8 mouse cellular contexts compared by ENCODE assay signal in the genomic region with DNA sequence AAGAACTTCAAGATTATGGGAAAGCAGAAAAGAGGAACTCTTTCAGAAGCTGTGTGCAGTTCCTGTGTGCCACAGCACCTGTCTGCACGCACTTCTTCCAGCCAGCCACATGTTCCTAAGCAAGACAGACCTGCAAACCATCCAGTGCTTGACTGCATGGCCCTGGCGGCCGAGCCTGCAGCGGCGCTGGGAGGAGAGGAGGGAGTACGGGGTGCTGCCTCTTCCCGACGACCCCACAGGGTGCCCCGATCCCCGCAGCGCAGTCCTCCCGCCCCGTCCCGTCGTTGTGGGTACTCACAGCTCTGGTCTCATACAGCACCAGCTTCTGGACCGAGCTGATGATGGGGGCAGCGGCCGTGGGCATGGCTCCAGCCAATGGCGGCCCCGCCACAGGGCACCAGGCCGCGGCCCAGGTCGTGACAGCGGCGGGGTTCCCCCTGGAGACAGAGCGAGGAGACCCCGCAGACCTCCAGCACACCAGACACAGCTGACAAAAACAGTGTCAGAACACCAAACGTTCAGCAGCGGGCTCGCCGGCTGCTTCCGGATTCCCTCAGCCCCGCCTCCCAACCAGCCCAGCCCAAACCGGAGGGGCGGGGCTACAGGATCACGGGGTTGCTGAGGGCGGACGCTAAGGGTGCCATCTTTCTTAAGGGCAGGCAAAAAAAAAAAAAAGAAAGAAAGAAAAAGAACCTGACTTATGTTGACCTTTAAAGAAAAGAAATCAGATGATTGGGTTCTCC. TPM values are rescaled to one million over a fixed set of nuclear protein-coding genes. Genes with fewer than 3 reads are reported as not detected.
DNase-seq lines count a peak whose midpoint lies in the region; ATAC-seq and TF ChIP-seq lines count a peak whose summit lies in the region.

A gene (minus strand): TSS at position 572 of the 743 bp plus-strand sequence.

- no peaks in the 10 kb centered on the region for H3K36me3 ChIP-seq in forebrain, embryonic 15.5 days
- H3K36me3 ChIP-seq in lung, embryonic 14.5 days (ENCODE audit: insufficient read depth): no peaks in the 10 kb centered on the region
- H3K36me3 ChIP-seq in thymus, adult 2 months (ENCODE audit: control insufficient read depth, insufficient read depth, low read length): no peaks in the 10 kb centered on the region

- H3K9ac ChIP-seq in forebrain, embryonic 15.5 days (replicated peaks): peak within 1 kb of the TSS; percentile 82
- peak within 1 kb of the TSS; percentile 78 for H3K9ac ChIP-seq in lung, embryonic 14.5 days

- under 1% methylated on average over 38 of the region's 38 CpGs for WGBS in forebrain, embryonic 15.5 days
- WGBS in lung, embryonic 14.5 days: under 1% methylated on average over 38 of the region's 38 CpGs
- under 1% methylated on average over 38 of the region's 38 CpGs for WGBS in olfactory bulb, adult 2 months
- WGBS in thymus, adult 2 months: 1% methylated on average over 38 of the region's 38 CpGs

- ATAC-seq in forebrain, embryonic 15.5 days (replicated peaks): peak; percentile 92
- ATAC-seq in lung, embryonic 14.5 days (ENCODE audit: insufficient read depth): peak; percentile 92

- H3K4me3 ChIP-seq in forebrain, embryonic 15.5 days: peak within 1 kb of the TSS; percentile 83
- H3K4me3 ChIP-seq in lung, embryonic 14.5 days (ENCODE audit: low read depth, low read length): peak within 1 kb of the TSS; percentile 85
- H3K4me3 ChIP-seq in olfactory bulb, adult 2 months (ENCODE audit: insufficient read depth, low read depth, low read length): peak within 1 kb of the TSS; percentile 67
- peak within 1 kb of the TSS; percentile 60 for H3K4me3 ChIP-seq in thymus, adult 2 months (ENCODE audit: control insufficient read depth, insufficient read depth, low read length)

- TF ChIP-seq POLR2A in olfactory bulb, adult 2 months (IDR thresholded peaks at IDR 0.05; ENCODE audit: insufficient read depth, low read depth, low read length): peak; percentile 34; the same call in 1 of the 2 replicates
- TF ChIP-seq POLR2A in thymus, adult 2 months (IDR thresholded peaks at IDR 0.05; ENCODE audit: control insufficient read depth, extremely low read depth, insufficient read depth, low read length, poor library complexity): peak; percentile 48; the same call in 1 of the 2 replicates

- H3K9me3 ChIP-seq in forebrain, embryonic 15.5 days: no peaks in the 10 kb centered on the region
- H3K9me3 ChIP-seq in lung, embryonic 14.5 days (ENCODE audit: low read depth, low read length): no peaks in the 10 kb centered on the region

- peak within 1 kb of the TSS; percentile 97 for H3K4me2 ChIP-seq in forebrain, embryonic 15.5 days (replicated peaks)
- peak within 1 kb of the TSS; percentile 91 for H3K4me2 ChIP-seq in lung, embryonic 14.5 days

- no peaks in the 10 kb centered on the region for H3K27me3 ChIP-seq in forebrain, embryonic 15.5 days
- H3K27me3 ChIP-seq in lung, embryonic 14.5 days (ENCODE audit: insufficient read depth, low read length): no peaks in the 10 kb centered on the region
- H3K27me3 ChIP-seq in thymus, adult 2 months (ENCODE audit: control insufficient read depth, insufficient read depth, low read length): no peaks in the 10 kb centered on the region

- peaks cover 15% of the 10 kb centered on the region for H3K4me1 ChIP-seq in forebrain, embryonic 15.5 days
- no peaks in the 10 kb centered on the region for H3K4me1 ChIP-seq in lung, embryonic 14.5 days (ENCODE audit: insufficient read depth)
- H3K4me1 ChIP-seq in olfactory bulb, adult 2 months (ENCODE audit: control insufficient read depth, insufficient read depth, low read length): peaks cover 2% of the 10 kb centered on the region; the same call in 1 of the 2 replicates
- H3K4me1 ChIP-seq in thymus, adult 2 months (replicated peaks; ENCODE audit: control insufficient read depth, insufficient read depth, low read length): no peaks in the 10 kb centered on the region

- DNase-seq in ES-CJ7 (ENCODE audit: low read depth, low spot score): peak; percentile 90
- DNase-seq in cerebellum, adult 11 months: peak; percentile 84
- peak; percentile 69 for DNase-seq in heart, postnatal 25 days (ENCODE audit: low spot score)
- peak; percentile 69 to 89 for DNase-seq in layer of hippocampus, adult 18-20 months (ENCODE audit: low spot score in 2 of 2)
- DNase-seq in lung, embryonic 14.5 days: peak; percentile 97
- DNase-seq in thymus, adult 2 months: peak; percentile 87

- no peak for TF ChIP-seq CTCF in lung, embryonic 14.5 days (IDR thresholded peaks at IDR 0.05; ENCODE audit: low read depth)
- TF ChIP-seq CTCF in olfactory bulb, adult 2 months (IDR thresholded peaks at IDR 0.05; ENCODE audit: insufficient read depth, low read depth, low read length): 0 out of 2 replicates have a peak, but pooled peaks have one; percentile 16
- TF ChIP-seq CTCF in thymus, adult 2 months (IDR thresholded peaks at IDR 0.05; ENCODE audit: borderline replicate concordance, control insufficient read depth, extremely low read depth, insufficient read depth, low read length, poor library complexity): no peak

- peak within 1 kb of the TSS; percentile 84 for H3K27ac ChIP-seq in forebrain, embryonic 15.5 days (replicated peaks)
- peak within 1 kb of the TSS; percentile 46; the same call in 1 of the 2 replicates for H3K27ac ChIP-seq in lung, embryonic 14.5 days (ENCODE audit: low read depth)
- peak within 1 kb of the TSS; percentile 50; the same call in 1 of the 2 replicates for H3K27ac ChIP-seq in olfactory bulb, adult 2 months (ENCODE audit: insufficient read depth, low read depth, low read length)
- peak within 1 kb of the TSS; percentile 59 for H3K27ac ChIP-seq in thymus, adult 2 months (ENCODE audit: control insufficient read depth, insufficient read depth, low read length)

- intact Hi-C loops in heart, postnatal 25 days (cut with DNase I): loop anchor here (10.0 kb wide), 3 partner anchors 202 to 418 kb away; a partner anchor contains a TSS

RNA-seq across cellular contexts. Expression of the gene that starts here (rescaled TPM):
- polyA plus RNA-seq in forebrain, embryonic 15.5 days (2015; fragmentation: Nextera tagmentation; extraction: Ambion mirVana): 31.1 and 33.5 TPM in 2 replicates
- 10 to 100 TPM; 23.1 to 23.4 TPM for total RNA-seq in heart, postnatal 25 days (2021)
- 10 to 100 TPM; 32.9 to 35.7 TPM for total RNA-seq in layer of hippocampus, adult 18-20 months (2021)
- polyA plus RNA-seq in lung, embryonic 14.5 days (2014; fragmentation: Nextera tagmentation; extraction: Ambion mirVana): 16.4 and 17.9 TPM in 2 replicates
- polyA plus RNA-seq in olfactory bulb, adult 2 months (2012; ENCODE audit: insufficient read depth, insufficient read length, low replicate concordance, missing spikeins): not detected in 2 replicates
- 17.0 and 17.1 TPM in 2 replicates for polyA plus RNA-seq in thymus, adult 2 months (2012; rRNA removed)

Comparison
In these comparisons a context has a peak if more than half of its experiments do, and no peak if none do; other contexts are left out.
1. Peak in every context shown above with its lines: DNase-seq, ATAC-seq, H3K4me3 ChIP-seq and H3K27ac ChIP-seq.
2. RNA of the gene that starts here (polyA plus RNA-seq): 31.1 to 33.5 TPM in forebrain, embryonic 15.5 days, 17.0 to 17.1 TPM in thymus, adult 2 months and 16.4 to 17.9 TPM in lung, embryonic 14.5 days; not detected in olfactory bulb, adult 2 months; every median in the first group is over 10 times any median in the second.